Mouse (Mus musculus) bone marrow macrophage, adult 2 months (primary cell): ENCODE data around the gene Dach2.

ENCODE experiments used
- CTCF ChIP-seq: IDR thresholded peaks from 2 replicates; pipeline ENCODE4 v1.5.1; 2012; ENCODE audit warnings: low read depth, mild to moderate bottlenecking, low read length, moderate library complexity
- POLR2A ChIP-seq: IDR thresholded peaks from 2 replicates; pipeline ENCODE4 v1.6.1; 2012; ENCODE audit warnings: mild to moderate bottlenecking, low read depth, low read length, borderline replicate concordance

- no peak for TF ChIP-seq CTCF
- no peak for TF ChIP-seq POLR2A
Measured at GRCm38 (mm10) chrX:113421517-113422187, 124.3 kb downstream of the Dach2 start.
